Mouse (Mus musculus): Measurements from ENCODE around the gene Txnrd3. TPM values are rescaled to one million over a fixed set of nuclear protein-coding genes. Genes with fewer than 3 reads are reported as not detected.

Txnrd3 gene
- polyA plus RNA-seq, 1 experiment from 2014 or later, result 10.0 TPM

- no peaks in the 10 kb centered on the region for H3K9me3 ChIP-seq (ENCODE audit: control insufficient read depth, low read length)
- H3K4me1 ChIP-seq (replicated peaks; ENCODE audit: control insufficient read depth, insufficient read depth, low read length), result no peaks in the 10 kb centered on the region
- no peak overlapping the region for H3K4me3 ChIP-seq (ENCODE audit: low read depth, low read length)
- WGBS, result 65% methylated on average over 7 of the region's 7 CpGs
- H3K4me2 ChIP-seq, result no peak overlapping the region
- H3K36me3 ChIP-seq (ENCODE audit: control insufficient read depth, insufficient read depth, low read length), result no peaks in the 10 kb centered on the region
- ATAC-seq (replicated peaks; ENCODE audit: low FRiP score), result no peak
- no peaks in the 10 kb centered on the region for H3K27me3 ChIP-seq (replicated peaks; ENCODE audit: control insufficient read depth, insufficient read depth, low read length)
- no peak overlapping the region for H3K9ac ChIP-seq (ENCODE audit: low read depth, low read length)
- no peak overlapping the region for H3K27ac ChIP-seq (ENCODE audit: low read depth, low read length)
- no peak for DNase-seq (ENCODE audit: low spot score)
Measured at GRCm38 (mm10) chr6:89614596-89615372, 29.0 kb upstream of the Txnrd3 start.

GRCm38 (mm10) chr6:89615373-89615755, 28.4 kb upstream of the Txnrd3 start:
- H3K27ac ChIP-seq (ENCODE audit: low read depth, low read length), result no peak overlapping the region
- H3K4me1 ChIP-seq (replicated peaks; ENCODE audit: control insufficient read depth, insufficient read depth, low read length), result no peaks in the 10 kb centered on the region
- DNase-seq (ENCODE audit: low spot score) (no peak), ATAC-seq (replicated peaks; ENCODE audit: low FRiP score) (no peak)
- no peaks in the 10 kb centered on the region for H3K9me3 ChIP-seq (ENCODE audit: control insufficient read depth, low read length)
- 61% methylated on average over 7 of the region's 7 CpGs for WGBS
- no peaks in the 10 kb centered on the region for H3K36me3 ChIP-seq (ENCODE audit: control insufficient read depth, insufficient read depth, low read length)
- H3K27me3 ChIP-seq (replicated peaks; ENCODE audit: control insufficient read depth, insufficient read depth, low read length), result no peaks in the 10 kb centered on the region
- H3K9ac ChIP-seq (ENCODE audit: low read depth, low read length), result no peak overlapping the region
- H3K4me2 ChIP-seq, result no peak overlapping the region
- no peak overlapping the region for H3K4me3 ChIP-seq (ENCODE audit: low read depth, low read length)

GRCm38 (mm10) chr6:89622647-89623046, 21.1 kb upstream of the Txnrd3 start:
- ATAC-seq (replicated peaks; ENCODE audit: low FRiP score) (no peak), DNase-seq (ENCODE audit: low spot score) (no peak)
- no peaks in the 10 kb centered on the region for H3K36me3 ChIP-seq (ENCODE audit: control insufficient read depth, insufficient read depth, low read length)
- no peaks in the 10 kb centered on the region for H3K9me3 ChIP-seq (ENCODE audit: control insufficient read depth, low read length)
- H3K9ac ChIP-seq (ENCODE audit: low read depth, low read length), result no peak overlapping the region
- H3K4me3 ChIP-seq (ENCODE audit: low read depth, low read length), result no peak overlapping the region
- no peaks in the 10 kb centered on the region for H3K27me3 ChIP-seq (replicated peaks; ENCODE audit: control insufficient read depth, insufficient read depth, low read length)
- WGBS, result 76% methylated on average over 3 of the region's 3 CpGs
- H3K4me1 ChIP-seq (replicated peaks; ENCODE audit: control insufficient read depth, insufficient read depth, low read length), result no peaks in the 10 kb centered on the region
- H3K27ac ChIP-seq (ENCODE audit: low read depth, low read length), result no peak overlapping the region
- no peak overlapping the region for H3K4me2 ChIP-seq

GRCm38 (mm10) chr6:89628045-89628785, 15.6 kb upstream of the Txnrd3 start:
- no peaks in the 10 kb centered on the region for H3K9me3 ChIP-seq (ENCODE audit: control insufficient read depth, low read length)
- DNase-seq (ENCODE audit: low spot score), result no peak
- H3K27me3 ChIP-seq (replicated peaks; ENCODE audit: control insufficient read depth, insufficient read depth, low read length), result no peaks in the 10 kb centered on the region
- WGBS, result 47% methylated on average over 8 of the region's 8 CpGs
- no peak for ATAC-seq (replicated peaks; ENCODE audit: low FRiP score)
- no peak overlapping the region for H3K4me2 ChIP-seq
- H3K9ac ChIP-seq (ENCODE audit: low read depth, low read length), result no peak overlapping the region
- no peaks in the 10 kb centered on the region for H3K36me3 ChIP-seq (ENCODE audit: control insufficient read depth, insufficient read depth, low read length)
- H3K27ac ChIP-seq (ENCODE audit: low read depth, low read length), result no peak overlapping the region
- H3K4me3 ChIP-seq (ENCODE audit: low read depth, low read length), result no peak overlapping the region
- no peaks in the 10 kb centered on the region for H3K4me1 ChIP-seq (replicated peaks; ENCODE audit: control insufficient read depth, insufficient read depth, low read length)

GRCm38 (mm10) chr6:89631809-89632562, 11.8 kb upstream of the Txnrd3 start:
- no peaks in the 10 kb centered on the region for H3K9me3 ChIP-seq (ENCODE audit: control insufficient read depth, low read length)
- WGBS, result 11% methylated on average over 10 of the region's 10 CpGs
- no peak for DNase-seq (ENCODE audit: low spot score)
- ATAC-seq (replicated peaks; ENCODE audit: low FRiP score), result no peak
- H3K9ac ChIP-seq (ENCODE audit: low read depth, low read length), result no peak overlapping the region
- no peaks in the 10 kb centered on the region for H3K4me1 ChIP-seq (replicated peaks; ENCODE audit: control insufficient read depth, insufficient read depth, low read length)
- no peak overlapping the region for H3K27ac ChIP-seq (ENCODE audit: low read depth, low read length)
- H3K36me3 ChIP-seq (ENCODE audit: control insufficient read depth, insufficient read depth, low read length), result no peaks in the 10 kb centered on the region
- H3K4me3 ChIP-seq (ENCODE audit: low read depth, low read length), result no peak overlapping the region
- no peak overlapping the region for H3K4me2 ChIP-seq
- 0 out of 2 replicates have a peak, but pooled peaks cover 3% of the 10 kb centered on the region for H3K27me3 ChIP-seq (replicated peaks; ENCODE audit: control insufficient read depth, insufficient read depth, low read length)

DNA sequence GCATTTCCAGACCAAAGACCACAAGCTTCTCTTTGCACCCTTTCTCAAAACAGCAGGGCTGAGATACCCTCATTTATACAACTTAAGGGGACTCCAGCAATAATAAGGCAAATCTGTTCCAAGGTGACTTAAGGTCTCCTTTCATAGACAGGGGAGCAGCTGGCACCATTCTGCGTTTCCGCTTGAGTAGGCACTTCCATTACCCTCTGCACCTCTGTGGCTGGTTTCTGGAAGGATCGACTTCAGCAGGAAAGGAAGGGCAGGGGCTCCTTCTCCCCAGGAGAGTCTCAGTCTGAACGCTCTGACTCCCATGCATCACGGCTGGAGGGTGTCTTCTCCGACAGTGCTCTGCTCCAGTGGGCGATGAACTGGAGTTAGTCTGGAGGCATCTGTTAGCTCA, 10.7 kb upstream of the Txnrd3 start:
- Histone ChIP-seq H3K27me3 (replicated peaks; ENCODE audit: control insufficient read depth, insufficient read depth, low read length) (0 out of 2 replicates have a peak, but pooled peaks cover 3% of the 10 kb centered on the region), H3K36me3 (ENCODE audit: control insufficient read depth, insufficient read depth, low read length) (no peaks in the 10 kb centered on the region), H3K4me1 (replicated peaks; ENCODE audit: control insufficient read depth, insufficient read depth, low read length) (no peaks in the 10 kb centered on the region), H3K4me3 (ENCODE audit: low read depth, low read length) (no peak overlapping the region), H3K27ac (ENCODE audit: low read depth, low read length) (no peak overlapping the region), H3K9me3 (ENCODE audit: control insufficient read depth, low read length) (no peaks in the 10 kb centered on the region), H3K9ac (ENCODE audit: low read depth, low read length) (no peak overlapping the region), H3K4me2 (no peak overlapping the region)
- DNase-seq (ENCODE audit: low spot score) (no peak), ATAC-seq (replicated peaks; ENCODE audit: low FRiP score) (no peak)
- 73% methylated on average over 7 of the region's 7 CpGs for WGBS

DNA sequence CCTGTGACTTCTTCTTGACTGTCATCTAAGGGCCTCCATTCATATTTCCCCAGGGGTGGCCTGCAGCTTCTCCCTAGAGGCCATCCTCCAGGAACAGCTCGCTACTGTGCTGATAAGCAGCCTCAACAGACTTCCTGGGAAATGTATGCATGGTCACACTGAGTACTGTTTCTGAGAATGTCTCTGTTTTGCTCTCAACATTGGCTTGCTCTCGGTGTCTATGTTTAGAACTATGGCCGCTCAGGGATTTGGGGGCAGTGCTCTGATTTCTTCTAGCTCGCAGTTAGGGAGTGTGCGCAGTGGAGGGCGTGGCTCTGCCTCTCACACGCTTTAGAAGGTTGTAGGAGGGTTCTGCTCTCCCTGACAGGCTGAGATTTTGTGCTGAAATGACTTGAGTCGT, 9.4 kb upstream of the Txnrd3 start:
- no peak for ATAC-seq (replicated peaks; ENCODE audit: low FRiP score)
- WGBS, result 29% methylated on average over 8 of the region's 8 CpGs
- no peak overlapping the region for H3K27ac ChIP-seq (ENCODE audit: low read depth, low read length)

DNA sequence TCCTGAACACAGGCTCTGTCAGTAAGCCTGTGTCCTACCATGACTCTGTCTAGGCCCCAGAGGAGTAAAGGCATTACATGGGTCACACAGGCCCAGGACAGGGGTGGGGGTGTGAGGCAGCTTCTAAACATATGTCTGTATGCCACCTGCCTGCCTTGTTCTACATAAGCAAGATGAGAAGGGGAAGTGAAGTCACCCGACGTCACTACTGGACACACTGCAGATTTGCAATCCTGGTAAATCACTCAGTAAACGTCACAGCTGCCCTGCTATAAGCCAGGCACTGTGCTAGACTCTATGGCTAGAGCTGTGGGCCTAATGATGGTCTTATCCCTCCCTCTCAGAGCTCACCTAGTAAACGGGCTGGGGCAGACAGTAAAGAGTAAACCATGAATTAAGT, 5.8 kb upstream of the Txnrd3 start:
- H3K27ac ChIP-seq (ENCODE audit: low read depth, low read length), result no peak overlapping the region
- H3K36me3 ChIP-seq (ENCODE audit: control insufficient read depth, insufficient read depth, low read length), result no peaks in the 10 kb centered on the region
- H3K27me3 ChIP-seq (replicated peaks; ENCODE audit: control insufficient read depth, insufficient read depth, low read length), result 0 out of 2 replicates have a peak, but pooled peaks cover 3% of the 10 kb centered on the region
- no peak overlapping the region for H3K4me3 ChIP-seq (ENCODE audit: low read depth, low read length)
- no peak overlapping the region for H3K4me2 ChIP-seq
- no peaks in the 10 kb centered on the region; the same call in 1 of the 2 replicates for H3K4me1 ChIP-seq (replicated peaks; ENCODE audit: control insufficient read depth, insufficient read depth, low read length)
- H3K9ac ChIP-seq (ENCODE audit: low read depth, low read length), result no peak overlapping the region
- no peaks in the 10 kb centered on the region for H3K9me3 ChIP-seq (ENCODE audit: control insufficient read depth, low read length)
- no peak for DNase-seq (ENCODE audit: low spot score)
- WGBS, result 55% methylated on average over 4 of the region's 4 CpGs
- ATAC-seq (replicated peaks; ENCODE audit: low FRiP score), result no peak

More for the DNA sequence above, 9.4 kb upstream of the Txnrd3 start:
- Histone ChIP-seq H3K27me3 (replicated peaks; ENCODE audit: control insufficient read depth, insufficient read depth, low read length) (0 out of 2 replicates have a peak, but pooled peaks cover 3% of the 10 kb centered on the region), H3K4me1 (replicated peaks; ENCODE audit: control insufficient read depth, insufficient read depth, low read length) (no peaks in the 10 kb centered on the region), H3K9ac (ENCODE audit: low read depth, low read length) (no peak overlapping the region), H3K4me2 (no peak overlapping the region), H3K9me3 (ENCODE audit: control insufficient read depth, low read length) (no peaks in the 10 kb centered on the region), H3K36me3 (ENCODE audit: control insufficient read depth, insufficient read depth, low read length) (no peaks in the 10 kb centered on the region), H3K4me3 (ENCODE audit: low read depth, low read length) (no peak overlapping the region)
- no peak for DNase-seq (ENCODE audit: low spot score)

Data from liver, embryonic 11.5 days (tissue).